Mouse (Mus musculus) testis, adult 2 months (tissue): ENCODE results near the gene Acp2.

Experiments used
- CTCF ChIP-seq: fragments of 200-500 bp; IDR thresholded peaks from 2 replicates; pipeline ENCODE4 v1.5.1; 2012; ENCODE audit warnings: low read depth, mild to moderate bottlenecking, inconsistent platforms, low read length, moderate library complexity; ENCODE audit not compliant: control insufficient read depth, insufficient read depth, insufficient replicate concordance
- POLR2A ChIP-seq: fragments of 200-500 bp; IDR thresholded peaks from 2 replicates; pipeline ENCODE4 v1.6.1; 2012; ENCODE audit warnings: low read depth, mild to moderate bottlenecking, inconsistent platforms, low read length, moderate library complexity; ENCODE audit not compliant: control insufficient read depth

DNA sequence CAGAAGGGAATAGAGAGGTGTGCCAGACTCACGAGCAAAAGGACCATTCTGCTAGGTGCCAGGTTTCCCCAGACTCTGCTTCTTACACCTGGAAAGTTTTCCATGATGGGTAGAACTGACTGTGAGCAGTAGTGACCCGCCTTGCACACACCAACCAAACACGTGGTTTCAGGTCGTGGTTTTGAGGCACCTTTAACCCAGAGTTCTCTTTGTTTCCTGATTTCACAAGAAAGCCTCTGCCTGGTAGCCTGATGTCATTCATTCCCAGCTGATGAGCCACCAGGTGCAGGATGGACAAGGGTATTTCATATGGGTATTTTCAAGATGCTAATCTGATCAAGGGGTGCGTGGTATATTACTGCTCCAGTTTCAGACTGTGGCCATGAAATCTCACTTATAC is 39.9 kb downstream of the Acp2 start:
- TF ChIP-seq CTCF: no peak
- TF ChIP-seq POLR2A: no peak
